Mouse (Mus musculus) limb, embryonic 14.5 days (tissue): ENCODE measurements at regions not wholly inside any gene's neighbourhood (a gene's known extent, or its start where the extent isn't known, plus 50 kb on each side); places are given as distances from the start of the nearest gene placed in this dataset.
"Not testable (repeated sequence)": the region's sequence is repeated elsewhere in the genome, so short reads cannot be mapped to it uniquely, and the experiment has no call there.

Source experiments
- ATAC-seq: fragments of 200-750 bp; cut with Nextera tagmentation; 2 replicates; pipeline ENCODE4 v1.8.0; 2017; ENCODE audit warnings: low read depth, moderate number of reproducible peaks, moderate TSS enrichment; ENCODE audit not compliant: low FRiP score
- DNase-seq: peaks from one replicate; pipeline ENCODE4 v3.0.0-alpha.2; 2015; ENCODE audit warnings: low spot score
- H3K27ac ChIP-seq: fragments of 300-500 bp; sonication (generic); replicated peaks from 2 replicates; pipeline ENCODE4 v1.5.1; 2014; ENCODE audit warnings: low read depth, mild to moderate bottlenecking, low read length, moderate library complexity, mixed read lengths
- H3K27me3 ChIP-seq: fragments of 300-500 bp; sonication (generic); 2 replicates; pipeline ENCODE4 v1.6.1; 2014; ENCODE audit warnings: low read length, mixed read lengths; ENCODE audit not compliant: control insufficient read depth, insufficient read depth
- H3K36me3 ChIP-seq: fragments of 300-500 bp; sonication (generic); 2 replicates; pipeline ENCODE4 v1.6.1; 2014; ENCODE audit warnings: mild to moderate bottlenecking, low read length, moderate library complexity, mixed read lengths; ENCODE audit not compliant: control insufficient read depth, insufficient read depth
- H3K4me1 ChIP-seq: fragments of 300-500 bp; sonication (generic); 2 replicates; pipeline ENCODE4 v1.6.1; 2014; ENCODE audit warnings: antibody characterized with exemption, low read length, mixed read lengths; ENCODE audit not compliant: control insufficient read depth, insufficient read depth
- H3K4me2 ChIP-seq: fragments of 300-500 bp; sonication (generic); replicated peaks from 2 replicates; pipeline ENCODE4 v1.6.1; 2014; ENCODE audit warnings: low read depth, mild to moderate bottlenecking, low read length, moderate library complexity; ENCODE audit not compliant: severe bottlenecking
- H3K4me3 ChIP-seq: fragments of 300-500 bp; sonication (generic); replicated peaks from 2 replicates; pipeline ENCODE4 v1.5.1; 2014; ENCODE audit warnings: low read length
- H3K9ac ChIP-seq: fragments of 300-500 bp; sonication (generic); 2 replicates; pipeline ENCODE4 v1.6.1; 2014; ENCODE audit warnings: mild to moderate bottlenecking, low read depth, low read length, moderate library complexity; ENCODE audit not compliant: severe bottlenecking
- H3K9me3 ChIP-seq: fragments of 300-500 bp; sonication (generic); 2 replicates; pipeline ENCODE4 v1.6.1; 2016; ENCODE audit warnings: low read length; ENCODE audit not compliant: control insufficient read depth
- POLR2A ChIP-seq: fragments of 200-500 bp; IDR thresholded peaks from 2 replicates; pipeline ENCODE4 v1.8.0; 2012; ENCODE audit warnings: inconsistent platforms, mild to moderate bottlenecking, moderate library complexity, borderline replicate concordance; ENCODE audit not compliant: insufficient read depth, insufficient read length; ENCODE audit errors: extremely low read depth
- WGBS: fragments of 180-500 bp; shearing (Covaris S2); extraction: QIAGEN DNeasy Blood & Tissue Kit; methylation state at CpG from one replicate; pipeline ENCODE4 v1.1.7; 2014; 5-methylcytosine and 5-hydroxymethylcytosine counted together

GRCm38 (mm10) chr6:48175234-48175633 is 88.8 kb upstream of the Zfp746 start:
- H3K36me3 ChIP-seq, result no peaks in the 10 kb centered on the region
- no peak for DNase-seq
- no peak overlapping the region for H3K9ac ChIP-seq
- H3K27me3 ChIP-seq, result no peaks in the 10 kb centered on the region
- no peak overlapping the region for H3K4me2 ChIP-seq
- no peaks in the 10 kb centered on the region for H3K9me3 ChIP-seq
- no peak overlapping the region for H3K27ac ChIP-seq
- no peak for TF ChIP-seq POLR2A
- no peaks in the 10 kb centered on the region for H3K4me1 ChIP-seq
- ATAC-seq, result no peak
- WGBS, result 82% methylated on average over 2 of the region's 2 CpGs
- no peak overlapping the region for H3K4me3 ChIP-seq

GRCm38 (mm10) chr6:48172769-48173168 is 86.4 kb upstream of the Zfp746 start:
- H3K4me2 ChIP-seq, H3K36me3 ChIP-seq, ATAC-seq, H3K9me3 ChIP-seq, DNase-seq, H3K9ac ChIP-seq, H3K4me3 ChIP-seq, H3K27ac ChIP-seq, H3K27me3 ChIP-seq, H3K4me1 ChIP-seq: not testable (repeated sequence)
- 87% methylated on average over 6 of the region's 13 CpGs for WGBS

- no peak for TF ChIP-seq POLR2A
- Histone ChIP-seq H3K36me3 (no peaks in the 10 kb centered on the region), H3K9me3 (no peaks in the 10 kb centered on the region), H3K27ac (no peak overlapping the region), H3K4me2 (no peak overlapping the region), H3K27me3 (no peaks in the 10 kb centered on the region), H3K4me1 (no peaks in the 10 kb centered on the region), H3K4me3 (no peak overlapping the region), H3K9ac (no peak overlapping the region)
- DNase-seq, result peak; percentile 81
- no peak for ATAC-seq
- WGBS, result 47% methylated on average over 2 of the region's 2 CpGs
Measured at GRCm38 (mm10) chr6:48136851-48137250, 50.5 kb upstream of the Zfp746 start.
